11 mouse cellular contexts compared by ENCODE assay signal in the genomic region with DNA sequence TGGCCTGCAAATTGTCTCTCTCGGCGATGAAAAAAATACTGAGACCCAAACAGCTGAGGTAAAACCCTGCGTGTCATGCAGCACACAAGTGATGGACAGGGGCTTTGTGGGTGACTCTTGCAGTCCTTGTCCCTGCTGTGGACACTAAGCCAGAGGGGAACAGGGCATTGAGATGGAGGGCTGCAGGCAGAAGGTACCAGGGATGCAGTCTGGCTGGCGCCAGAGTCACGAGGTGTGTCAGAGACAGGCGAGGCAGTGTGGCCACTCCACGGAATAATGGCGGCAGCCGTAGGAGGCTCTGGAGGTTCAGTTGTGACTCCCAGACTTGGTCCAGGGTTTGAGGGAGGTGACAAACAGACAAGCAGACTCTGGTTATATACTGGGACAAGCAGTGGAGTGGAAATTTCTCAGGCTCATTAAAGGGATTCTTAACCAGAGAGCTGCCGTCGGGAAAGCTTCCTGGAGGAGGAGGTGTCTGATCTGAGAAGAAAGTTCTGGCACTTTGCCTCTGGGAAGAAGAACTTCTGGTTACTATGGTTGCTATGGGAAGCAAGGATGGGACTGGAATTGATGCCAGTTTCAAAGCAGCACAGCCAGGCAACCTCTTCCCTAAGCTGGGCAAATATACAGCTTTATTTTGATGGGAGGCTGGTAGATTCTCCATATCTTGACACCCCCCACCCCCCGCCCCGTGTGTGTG.
DNase-seq lines count a peak whose midpoint lies in the region; ATAC-seq and TF ChIP-seq lines count a peak whose summit lies in the region.
"Had no signal": no experiment of that assay in that cellular context is flagged by ENCODE, and none has a peak within 500 bp of the region (broad histone marks: within the 10 kb centered on the region; RNA-seq: fewer than 3 reads in every experiment).

No protein-coding gene starts in this region.

- no peak for DNase-seq in midbrain, postnatal 0 days (ENCODE audit: low spot score)
- DNase-seq in adrenal gland, adult 8-10 months = no peak
- no peak for DNase-seq in heart, postnatal 4 days
- DNase-seq: gastrocnemius, postnatal 14 days; right cerebral cortex, postnatal 4 days; thymus, adult 18-20 months had no signal

- no peaks in the 10 kb centered on the region; the same call in 1 of the 2 replicates for H3K27me3 ChIP-seq in midbrain, embryonic 12.5 days
- H3K27me3 ChIP-seq in midbrain, postnatal 0 days (ENCODE audit: insufficient read depth, low read length) = no peaks in the 10 kb centered on the region
- 0 out of 2 replicates have a peak, but pooled peaks cover 4% of the 10 kb centered on the region for H3K27me3 ChIP-seq in forebrain, embryonic 12.5 days
- H3K27me3 ChIP-seq in intestine, embryonic 15.5 days (replicated peaks) = no peaks in the 10 kb centered on the region
- no peaks in the 10 kb centered on the region for H3K27me3 ChIP-seq in stomach, embryonic 16.5 days (ENCODE audit: control insufficient read depth, insufficient read depth, low read length)
- H3K27me3 ChIP-seq: neural tube, embryonic 12.5 days had no signal

- no peak overlapping the region for H3K4me2 ChIP-seq in midbrain, embryonic 12.5 days (replicated peaks)
- H3K4me2 ChIP-seq in midbrain, postnatal 0 days (ENCODE audit: low read depth, low read length, poor library complexity, severe bottlenecking) = no peak overlapping the region
- no peak overlapping the region for H3K4me2 ChIP-seq in forebrain, embryonic 12.5 days
- H3K4me2 ChIP-seq in intestine, embryonic 15.5 days (replicated peaks) = 0 out of 2 replicates have a peak overlapping the region, but pooled peaks have one; percentile 24
- no peak overlapping the region for H3K4me2 ChIP-seq in stomach, embryonic 16.5 days (ENCODE audit: low read depth, low read length)
- H3K4me2 ChIP-seq: neural tube, embryonic 12.5 days had no signal

- H3K9me3 ChIP-seq in midbrain, embryonic 12.5 days = no peaks in the 10 kb centered on the region
- no peaks in the 10 kb centered on the region for H3K9me3 ChIP-seq in midbrain, postnatal 0 days (ENCODE audit: low read length)
- H3K9me3 ChIP-seq in forebrain, embryonic 12.5 days = no peaks in the 10 kb centered on the region
- H3K9me3 ChIP-seq in intestine, embryonic 15.5 days = no peaks in the 10 kb centered on the region
- H3K9me3 ChIP-seq in stomach, embryonic 16.5 days (replicated peaks; ENCODE audit: control insufficient read depth, low read length) = no peaks in the 10 kb centered on the region
- H3K9me3 ChIP-seq: neural tube, embryonic 12.5 days had no signal

- peaks cover 60% of the 10 kb centered on the region for H3K4me1 ChIP-seq in midbrain, embryonic 12.5 days
- peaks cover 7% of the 10 kb centered on the region; the same call in 1 of the 2 replicates for H3K4me1 ChIP-seq in midbrain, postnatal 0 days (ENCODE audit: insufficient read depth, low read length)
- peaks cover 53% of the 10 kb centered on the region for H3K4me1 ChIP-seq in forebrain, embryonic 12.5 days
- peaks cover 22% of the 10 kb centered on the region for H3K4me1 ChIP-seq in intestine, embryonic 15.5 days (replicated peaks)
- H3K4me1 ChIP-seq in stomach, embryonic 16.5 days (ENCODE audit: control insufficient read depth, insufficient read depth, low read length) = peaks cover 6% of the 10 kb centered on the region; the same call in 1 of the 2 replicates

- H3K27ac ChIP-seq in midbrain, embryonic 12.5 days (replicated peaks) = peak overlapping the region; percentile 58
- no peak overlapping the region for H3K27ac ChIP-seq in midbrain, postnatal 0 days (ENCODE audit: low read depth, low read length)
- H3K27ac ChIP-seq in forebrain, embryonic 12.5 days = peak overlapping the region; percentile 71
- H3K27ac ChIP-seq in intestine, embryonic 15.5 days = peak overlapping the region; percentile 67; the same call in 1 of the 2 replicates
- peak overlapping the region; percentile 12; the same call in 1 of the 2 replicates for H3K27ac ChIP-seq in stomach, embryonic 16.5 days (ENCODE audit: low read length)
- H3K27ac ChIP-seq: neural tube, embryonic 12.5 days had no signal

- no peak overlapping the region for H3K4me3 ChIP-seq in midbrain, embryonic 12.5 days
- H3K4me3 ChIP-seq in midbrain, postnatal 0 days (ENCODE audit: low read depth, low read length) = no peak overlapping the region
- H3K4me3 ChIP-seq in forebrain, embryonic 12.5 days (replicated peaks) = no peak overlapping the region
- H3K4me3 ChIP-seq in intestine, embryonic 15.5 days (replicated peaks) = no peak overlapping the region
- H3K4me3 ChIP-seq in stomach, embryonic 16.5 days (replicated peaks; ENCODE audit: low read length) = no peak overlapping the region
- H3K4me3 ChIP-seq: neural tube, embryonic 12.5 days had no signal

- TF ChIP-seq CTCF in midbrain, postnatal 0 days (IDR thresholded peaks at IDR 0.05) = no peak

- no peaks in the 10 kb centered on the region for H3K36me3 ChIP-seq in midbrain, embryonic 12.5 days
- H3K36me3 ChIP-seq in midbrain, postnatal 0 days (ENCODE audit: insufficient read depth, low read length) = no peaks in the 10 kb centered on the region
- H3K36me3 ChIP-seq in forebrain, embryonic 12.5 days (replicated peaks) = no peaks in the 10 kb centered on the region
- no peaks in the 10 kb centered on the region for H3K36me3 ChIP-seq in intestine, embryonic 15.5 days
- H3K36me3 ChIP-seq in stomach, embryonic 16.5 days (ENCODE audit: control insufficient read depth, insufficient read depth, low read length) = no peaks in the 10 kb centered on the region
- H3K36me3 ChIP-seq: neural tube, embryonic 12.5 days had no signal

- ATAC-seq in midbrain, embryonic 12.5 days (ENCODE audit: low FRiP score, low read depth) = no peak
- ATAC-seq in midbrain, postnatal 0 days (ENCODE audit: low FRiP score) = no peak
- no peak for ATAC-seq in forebrain, embryonic 12.5 days (ENCODE audit: low FRiP score)
- ATAC-seq in intestine, embryonic 15.5 days = no peak
- ATAC-seq in stomach, embryonic 16.5 days (ENCODE audit: insufficient read depth, low FRiP score) = no peak

- WGBS in midbrain, embryonic 12.5 days = 75% methylated on average over 13 of the region's 13 CpGs
- WGBS in midbrain, postnatal 0 days = 58% methylated on average over 13 of the region's 13 CpGs
- WGBS in forebrain, embryonic 12.5 days = 73% methylated on average over 13 of the region's 13 CpGs
- WGBS in intestine, embryonic 15.5 days = 63% methylated on average over 13 of the region's 13 CpGs
- WGBS in stomach, embryonic 16.5 days = 63% methylated on average over 13 of the region's 13 CpGs

- no peak overlapping the region for H3K9ac ChIP-seq in midbrain, embryonic 12.5 days (replicated peaks)
- no peak overlapping the region for H3K9ac ChIP-seq in midbrain, postnatal 0 days (replicated peaks; ENCODE audit: low read length, poor library complexity, severe bottlenecking)
- H3K9ac ChIP-seq in forebrain, embryonic 12.5 days = no peak overlapping the region
- H3K9ac ChIP-seq in intestine, embryonic 15.5 days = no peak overlapping the region
- no peak overlapping the region for H3K9ac ChIP-seq in stomach, embryonic 16.5 days (ENCODE audit: low read length)
- H3K9ac ChIP-seq: neural tube, embryonic 12.5 days had no signal
